Mouse (Mus musculus) megakaryocyte, embryonic 14.5 days (primary cell): ENCODE results near the gene Olfr1411. TPM values are rescaled to one million over a fixed set of nuclear protein-coding genes. Genes with fewer than 3 reads are reported as not detected.

ENCODE experiments used
- H3K27me3 ChIP-seq: replicated peaks from 2 replicates; pipeline ENCODE3; 2012; ENCODE audit warnings: inconsistent platforms
- H3K36me3 ChIP-seq: replicated peaks from 2 replicates; pipeline ENCODE3; 2012; ENCODE audit warnings: low read length, inconsistent platforms, mixed read lengths
- H3K4me1 ChIP-seq: 2 replicates; pipeline ENCODE4 v1.6.1; 2012; ENCODE audit warnings: inconsistent platforms
- H3K4me3 ChIP-seq: replicated peaks from 2 replicates; pipeline ENCODE3; 2012; ENCODE audit warnings: moderate library complexity, mild to moderate bottlenecking, inconsistent platforms
- H3K9me3 ChIP-seq: 2 replicates; pipeline ENCODE4 v1.6.1; 2012; ENCODE audit warnings: inconsistent platforms
- FLI1 ChIP-seq: IDR thresholded peaks from 2 replicates; pipeline ENCODE4 v1.6.1; 2012; ENCODE audit warnings: low read length, inconsistent platforms, mixed read lengths
- GATA1 ChIP-seq: IDR thresholded peaks from 3 replicates; pipeline ENCODE4 v1.6.1; 2012; ENCODE audit warnings: mixed read lengths, low read length, inconsistent platforms, borderline replicate concordance
- polyA plus RNA-seq: library from polyadenylated mRNA; stranded (reverse); fragments of >175 nt; gene quantifications from 2 replicates; pipeline ENCODE4 v1.2.3, GENCODE M21; 2012; ENCODE audit warnings: low replicate concordance; ENCODE audit not compliant: insufficient read depth

Gene Olfr1411
- polyA plus RNA-seq, 1 experiment = not detected

- no peaks in the 10 kb centered on the region for H3K9me3 ChIP-seq
- no peak for TF ChIP-seq GATA1
- no peak for TF ChIP-seq FLI1
- H3K36me3 ChIP-seq = peaks cover 57% of the 10 kb centered on the region
- peaks cover 64% of the 10 kb centered on the region for H3K4me1 ChIP-seq
- H3K4me3 ChIP-seq = no peak overlapping the region
- H3K27me3 ChIP-seq = peaks cover 3% of the 10 kb centered on the region
Measured at GRCm38 (mm10) chr1:92638181-92638580, 44.0 kb downstream of the Olfr1411 start.

GRCm38 (mm10) chr1:92638736-92639135 is 44.5 kb downstream of the Olfr1411 start:
- H3K36me3 ChIP-seq = peaks cover 57% of the 10 kb centered on the region
- no peak for TF ChIP-seq FLI1
- TF ChIP-seq GATA1 = no peak

GRCm38 (mm10) chr1:92640393-92640792 is 46.2 kb downstream of the Olfr1411 start:
- peak overlapping the region; percentile 99 for H3K4me3 ChIP-seq
- peaks cover 49% of the 10 kb centered on the region for H3K36me3 ChIP-seq
- no peaks in the 10 kb centered on the region for H3K9me3 ChIP-seq
- TF ChIP-seq FLI1 = no peak
- H3K27me3 ChIP-seq = peaks cover 16% of the 10 kb centered on the region
- peaks cover 67% of the 10 kb centered on the region for H3K4me1 ChIP-seq

More at GRCm38 (mm10) chr1:92638736-92639135, 44.5 kb downstream of the Olfr1411 start:
- Histone ChIP-seq H3K27me3 (peaks cover 5% of the 10 kb centered on the region), H3K4me1 (peaks cover 64% of the 10 kb centered on the region), H3K9me3 (no peaks in the 10 kb centered on the region), H3K4me3 (no peak overlapping the region)

- peaks cover 66% of the 10 kb centered on the region for H3K4me1 ChIP-seq
- H3K4me3 ChIP-seq = peak within 1 kb of the TSS; percentile 99
- TF ChIP-seq GATA1 (no peak), FLI1 (peak; percentile 82; the same call in 1 of the 2 replicates)
Measured at GRCm38 (mm10) chr1:92641514-92642272, 47.5 kb downstream of the Olfr1411 start, which contains the start of gene Cops9. Gene Cops9, minus strand, starts transcription at chr1:92641985.

GRCm38 (mm10) chr1:92643691-92644090 is 49.5 kb downstream of the Olfr1411 start:
- H3K36me3 ChIP-seq = peaks cover 18% of the 10 kb centered on the region
- peaks cover 76% of the 10 kb centered on the region for H3K4me1 ChIP-seq
- peaks cover 32% of the 10 kb centered on the region for H3K27me3 ChIP-seq
- H3K9me3 ChIP-seq = no peaks in the 10 kb centered on the region
- no peak for TF ChIP-seq GATA1
- no peak for TF ChIP-seq FLI1
- no peak overlapping the region for H3K4me3 ChIP-seq

More at GRCm38 (mm10) chr1:92641514-92642272, 47.5 kb downstream of the Olfr1411 start, which contains the start of gene Cops9:
- H3K27me3 ChIP-seq = peaks cover 27% of the 10 kb centered on the region
- peaks cover 38% of the 10 kb centered on the region for H3K36me3 ChIP-seq
- no peaks in the 10 kb centered on the region for H3K9me3 ChIP-seq

- no peak overlapping the region for H3K4me3 ChIP-seq
- H3K36me3 ChIP-seq = peaks cover 5% of the 10 kb centered on the region
- peaks cover 67% of the 10 kb centered on the region for H3K4me1 ChIP-seq
- peaks cover 38% of the 10 kb centered on the region for H3K27me3 ChIP-seq
- H3K9me3 ChIP-seq = no peaks in the 10 kb centered on the region
- TF ChIP-seq GATA1 (no peak), FLI1 (no peak)
Measured at GRCm38 (mm10) chr1:92644916-92645315, 50.7 kb downstream of the Olfr1411 start.

GRCm38 (mm10) chr1:92646111-92646510 is 51.9 kb downstream of the Olfr1411 start:
- Histone ChIP-seq H3K36me3 (no peaks in the 10 kb centered on the region), H3K4me3 (no peak overlapping the region), H3K9me3 (no peaks in the 10 kb centered on the region), H3K27me3 (peaks cover 50% of the 10 kb centered on the region), H3K4me1 (peaks cover 60% of the 10 kb centered on the region)
- TF ChIP-seq FLI1 (no peak), GATA1 (no peak)

GRCm38 (mm10) chr1:92646601-92647000 is 52.4 kb downstream of the Olfr1411 start:
- Histone ChIP-seq H3K27me3 (peaks cover 55% of the 10 kb centered on the region), H3K4me1 (peaks cover 62% of the 10 kb centered on the region), H3K4me3 (no peak overlapping the region), H3K9me3 (no peaks in the 10 kb centered on the region), H3K36me3 (no peaks in the 10 kb centered on the region)
- TF ChIP-seq FLI1 = no peak
- TF ChIP-seq GATA1 = no peak

GRCm38 (mm10) chr1:92647026-92647425 is 52.8 kb downstream of the Olfr1411 start:
- H3K4me1 ChIP-seq = peaks cover 65% of the 10 kb centered on the region
- H3K4me3 ChIP-seq = no peak overlapping the region
- no peaks in the 10 kb centered on the region for H3K9me3 ChIP-seq
- no peaks in the 10 kb centered on the region for H3K36me3 ChIP-seq
- H3K27me3 ChIP-seq = peaks cover 59% of the 10 kb centered on the region
- no peak for TF ChIP-seq FLI1

Other genes with a start within 250 kb of the Olfr1411 start
- gene Ndufa10, start 120.6 kb upstream of the Olfr1411 start, polyA plus RNA-seq = 20.9 and 27.2 TPM in 2 replicates
- gene Olfr1416, start 109.3 kb upstream of the Olfr1411 start, polyA plus RNA-seq = not detected in 2 replicates
- gene Olfr1415, start 98.3 kb upstream of the Olfr1411 start, polyA plus RNA-seq = not detected in 2 replicates
- not detected in 2 replicates for gene Olfr1414, start 75.8 kb upstream of the Olfr1411 start, polyA plus RNA-seq
- not detected in 2 replicates for gene Olfr1413, start 23.1 kb upstream of the Olfr1411 start, polyA plus RNA-seq
- gene Olfr1412, start 8.6 kb upstream of the Olfr1411 start, polyA plus RNA-seq = not detected in 2 replicates
- not detected in 2 replicates for gene Olfr1410, start 11.4 kb downstream of the Olfr1411 start, polyA plus RNA-seq
- not detected in 2 replicates for gene Olfr12, start 23.4 kb downstream of the Olfr1411 start, polyA plus RNA-seq
- gene Cops9, start 47.6 kb downstream of the Olfr1411 start, polyA plus RNA-seq = 26.2 and 120 TPM in 2 replicates
- 0.50 TPM in 1 of 2 replicates, not detected in the other for gene Otos, start 54.4 kb downstream of the Olfr1411 start, polyA plus RNA-seq
- gene Gpc1, start 237.2 kb downstream of the Olfr1411 start, polyA plus RNA-seq = 0.26 and 4.8 TPM in 2 replicates